Mouse (Mus musculus): ENCODE results near the gene Fhit. TPM values are rescaled to one million over a fixed set of nuclear protein-coding genes. Genes with fewer than 3 reads are reported as not detected.

The Fhit gene
- polyA plus RNA-seq, 1 experiment from 2014 or later = 13.3 TPM

- no peak for TF ChIP-seq CTCF (IDR thresholded peaks at IDR 0.05; ENCODE audit: low read depth)
- no peak overlapping the region for H3K27ac ChIP-seq
- no peaks in the 10 kb centered on the region for H3K27me3 ChIP-seq (ENCODE audit: insufficient read depth, low read length)
- H3K4me2 ChIP-seq (ENCODE audit: low read length) = no peak overlapping the region
- H3K9ac ChIP-seq (ENCODE audit: low read depth, low read length) = no peak overlapping the region
- ATAC-seq (replicated peaks; ENCODE audit: low FRiP score, low read depth) (no peak), DNase-seq (ENCODE audit: low spot score) (no peak)
- no peaks in the 10 kb centered on the region for H3K36me3 ChIP-seq (ENCODE audit: insufficient read depth, low read length)
- no peak overlapping the region for H3K4me3 ChIP-seq (replicated peaks; ENCODE audit: low read depth, low read length)
- H3K4me1 ChIP-seq (replicated peaks; ENCODE audit: insufficient read depth, low read length) = no peaks in the 10 kb centered on the region
- 86% methylated on average over 3 of the region's 3 CpGs for WGBS
- no peaks in the 10 kb centered on the region for H3K9me3 ChIP-seq (replicated peaks; ENCODE audit: low read length)
These were observed 287.1 kb downstream of the Fhit start for GRCm38 (mm10) chr14:10874595-10875372.

GRCm38 (mm10) chr14:10857606-10858005, 304.2 kb downstream of the Fhit start:
- peak; percentile 84 for DNase-seq (ENCODE audit: low spot score)
- H3K4me2 ChIP-seq (ENCODE audit: low read length) = no peak overlapping the region
- no peak; the same call in 1 of the 2 replicates for ATAC-seq (replicated peaks; ENCODE audit: low FRiP score, low read depth)
- no peaks in the 10 kb centered on the region for H3K4me1 ChIP-seq (replicated peaks; ENCODE audit: insufficient read depth, low read length)
- H3K27me3 ChIP-seq (ENCODE audit: insufficient read depth, low read length) = no peaks in the 10 kb centered on the region
- TF ChIP-seq CTCF (IDR thresholded peaks at IDR 0.05; ENCODE audit: low read depth) = no peak
- H3K4me3 ChIP-seq (replicated peaks; ENCODE audit: low read depth, low read length) = no peak overlapping the region
- no peak overlapping the region for H3K9ac ChIP-seq (ENCODE audit: low read depth, low read length)
- no peak overlapping the region for H3K27ac ChIP-seq
- H3K36me3 ChIP-seq (ENCODE audit: insufficient read depth, low read length) = no peaks in the 10 kb centered on the region
- H3K9me3 ChIP-seq (replicated peaks; ENCODE audit: low read length) = no peaks in the 10 kb centered on the region
- 48% methylated on average over 3 of the region's 3 CpGs for WGBS

GRCm38 (mm10) chr14:10851936-10852335, 309.9 kb downstream of the Fhit start:
- no peaks in the 10 kb centered on the region for H3K9me3 ChIP-seq (replicated peaks; ENCODE audit: low read length)
- WGBS = 72% methylated on average over 1 of the region's 1 CpGs
- TF ChIP-seq CTCF (IDR thresholded peaks at IDR 0.05; ENCODE audit: low read depth) = no peak
- H3K4me3 ChIP-seq (replicated peaks; ENCODE audit: low read depth, low read length) = no peak overlapping the region
- ATAC-seq (replicated peaks; ENCODE audit: low FRiP score, low read depth) = no peak
- H3K27me3 ChIP-seq (ENCODE audit: insufficient read depth, low read length) = no peaks in the 10 kb centered on the region
- DNase-seq (ENCODE audit: low spot score) = no peak
- no peak overlapping the region for H3K9ac ChIP-seq (ENCODE audit: low read depth, low read length)
- H3K27ac ChIP-seq = no peak overlapping the region
- H3K4me2 ChIP-seq (ENCODE audit: low read length) = no peak overlapping the region
- no peaks in the 10 kb centered on the region for H3K36me3 ChIP-seq (ENCODE audit: insufficient read depth, low read length)
- H3K4me1 ChIP-seq (replicated peaks; ENCODE audit: insufficient read depth, low read length) = no peaks in the 10 kb centered on the region

GRCm38 (mm10) chr14:10836001-10836400, 325.8 kb downstream of the Fhit start:
- Histone ChIP-seq H3K4me3 (replicated peaks; ENCODE audit: low read depth, low read length) (no peak overlapping the region), H3K27me3 (ENCODE audit: insufficient read depth, low read length) (no peaks in the 10 kb centered on the region), H3K9me3 (replicated peaks; ENCODE audit: low read length) (no peaks in the 10 kb centered on the region), H3K36me3 (ENCODE audit: insufficient read depth, low read length) (no peaks in the 10 kb centered on the region), H3K9ac (ENCODE audit: low read depth, low read length) (no peak overlapping the region), H3K4me1 (replicated peaks; ENCODE audit: insufficient read depth, low read length) (no peaks in the 10 kb centered on the region), H3K4me2 (ENCODE audit: low read length) (no peak overlapping the region), H3K27ac (no peak overlapping the region)
- DNase-seq (ENCODE audit: low spot score) = no peak
- ATAC-seq (replicated peaks; ENCODE audit: low FRiP score, low read depth) = no peak
- no peak for TF ChIP-seq CTCF (IDR thresholded peaks at IDR 0.05; ENCODE audit: low read depth)
- WGBS = 52% methylated on average over 1 of the region's 1 CpGs

GRCm38 (mm10) chr14:10824819-10825218, 337.0 kb downstream of the Fhit start:
- no peak for TF ChIP-seq CTCF (IDR thresholded peaks at IDR 0.05; ENCODE audit: low read depth)
- H3K9me3 ChIP-seq (replicated peaks; ENCODE audit: low read length) = no peaks in the 10 kb centered on the region
- H3K4me1 ChIP-seq (replicated peaks; ENCODE audit: insufficient read depth, low read length) = no peaks in the 10 kb centered on the region
- DNase-seq (ENCODE audit: low spot score) (peak; percentile 32), ATAC-seq (replicated peaks; ENCODE audit: low FRiP score, low read depth) (no peak)
- no peaks in the 10 kb centered on the region for H3K36me3 ChIP-seq (ENCODE audit: insufficient read depth, low read length)
- no peak overlapping the region for H3K27ac ChIP-seq
- 69% methylated on average over 4 of the region's 4 CpGs for WGBS
- no peak overlapping the region for H3K4me3 ChIP-seq (replicated peaks; ENCODE audit: low read depth, low read length)
- H3K9ac ChIP-seq (ENCODE audit: low read depth, low read length) = no peak overlapping the region
- no peaks in the 10 kb centered on the region for H3K27me3 ChIP-seq (ENCODE audit: insufficient read depth, low read length)
- H3K4me2 ChIP-seq (ENCODE audit: low read length) = no peak overlapping the region

GRCm38 (mm10) chr14:10813551-10813950, 348.3 kb downstream of the Fhit start:
- no peak overlapping the region for H3K4me2 ChIP-seq (ENCODE audit: low read length)
- H3K4me3 ChIP-seq (replicated peaks; ENCODE audit: low read depth, low read length) = no peak overlapping the region
- no peaks in the 10 kb centered on the region for H3K36me3 ChIP-seq (ENCODE audit: insufficient read depth, low read length)
- DNase-seq (ENCODE audit: low spot score) = no peak
- no peak for ATAC-seq (replicated peaks; ENCODE audit: low FRiP score, low read depth)
- no peaks in the 10 kb centered on the region for H3K9me3 ChIP-seq (replicated peaks; ENCODE audit: low read length)
- H3K27me3 ChIP-seq (ENCODE audit: insufficient read depth, low read length) = no peaks in the 10 kb centered on the region
- H3K27ac ChIP-seq = no peak overlapping the region
- no peak overlapping the region for H3K9ac ChIP-seq (ENCODE audit: low read depth, low read length)
- no peak for TF ChIP-seq CTCF (IDR thresholded peaks at IDR 0.05; ENCODE audit: low read depth)
- WGBS = 38% methylated on average over 2 of the region's 2 CpGs
- no peaks in the 10 kb centered on the region for H3K4me1 ChIP-seq (replicated peaks; ENCODE audit: insufficient read depth, low read length)
